Mouse (Mus musculus): ENCODE measurements around the gene Efr3b. TPM values are rescaled to one million over a fixed set of nuclear protein-coding genes. Genes with fewer than 3 reads are reported as not detected.

Gene Efr3b
- polyA plus RNA-seq, 1 experiment from 2014 or later, result 3.4 TPM

GRCm38 (mm10) chr12:4048031-4048430 lies 9.3 kb upstream of the Efr3b start:
- H3K36me3 ChIP-seq (ENCODE audit: control insufficient read depth, insufficient read depth, low read length), result no peaks in the 10 kb centered on the region
- no peak overlapping the region for H3K4me3 ChIP-seq (replicated peaks; ENCODE audit: low read length)
- ATAC-seq (ENCODE audit: insufficient read depth, low FRiP score), result no peak
- H3K27ac ChIP-seq (ENCODE audit: low read length), result no peak overlapping the region
- H3K4me1 ChIP-seq (ENCODE audit: control insufficient read depth, insufficient read depth, low read length), result no peaks in the 10 kb centered on the region
- H3K4me2 ChIP-seq (ENCODE audit: low read depth, low read length), result no peak overlapping the region
- no peak overlapping the region for H3K9ac ChIP-seq (ENCODE audit: low read length)
- no peaks in the 10 kb centered on the region for H3K9me3 ChIP-seq (replicated peaks; ENCODE audit: control insufficient read depth, low read length)
- H3K27me3 ChIP-seq (ENCODE audit: control insufficient read depth, insufficient read depth, low read length), result no peaks in the 10 kb centered on the region
- 49% methylated on average over 6 of the region's 6 CpGs for WGBS

- Histone ChIP-seq H3K4me3 (replicated peaks; ENCODE audit: low read length) (no peak overlapping the region), H3K4me1 (ENCODE audit: control insufficient read depth, insufficient read depth, low read length) (no peaks in the 10 kb centered on the region), H3K36me3 (ENCODE audit: control insufficient read depth, insufficient read depth, low read length) (no peaks in the 10 kb centered on the region), H3K27ac (ENCODE audit: low read length) (no peak overlapping the region), H3K9me3 (replicated peaks; ENCODE audit: control insufficient read depth, low read length) (no peaks in the 10 kb centered on the region), H3K9ac (ENCODE audit: low read length) (no peak overlapping the region), H3K4me2 (ENCODE audit: low read depth, low read length) (no peak overlapping the region), H3K27me3 (ENCODE audit: control insufficient read depth, insufficient read depth, low read length) (no peaks in the 10 kb centered on the region)
- no peak for ATAC-seq (ENCODE audit: insufficient read depth, low FRiP score)
- 39% methylated on average over 1 of the region's 1 CpGs for WGBS
Measured at GRCm38 (mm10) chr12:4045992-4046391, 7.3 kb upstream of the Efr3b start.

- Histone ChIP-seq H3K4me3 (replicated peaks; ENCODE audit: low read length) (no peak overlapping the region), H3K36me3 (ENCODE audit: control insufficient read depth, insufficient read depth, low read length) (no peaks in the 10 kb centered on the region), H3K27me3 (ENCODE audit: control insufficient read depth, insufficient read depth, low read length) (0 out of 2 replicates have a peak, but pooled peaks cover 2% of the 10 kb centered on the region), H3K4me1 (ENCODE audit: control insufficient read depth, insufficient read depth, low read length) (peaks cover 9% of the 10 kb centered on the region), H3K27ac (ENCODE audit: low read length) (no peak overlapping the region), H3K9ac (ENCODE audit: low read length) (no peak overlapping the region), H3K4me2 (ENCODE audit: low read depth, low read length) (no peak overlapping the region), H3K9me3 (replicated peaks; ENCODE audit: control insufficient read depth, low read length) (no peaks in the 10 kb centered on the region)
- 67% methylated on average over 5 of the region's 5 CpGs for WGBS
- no peak for ATAC-seq (ENCODE audit: insufficient read depth, low FRiP score)
Measured at GRCm38 (mm10) chr12:4042411-4042810, 3.7 kb upstream of the Efr3b start.

GRCm38 (mm10) chr12:4039046-4039445 lies 331 bp upstream of the Efr3b start:
- Histone ChIP-seq H3K36me3 (ENCODE audit: control insufficient read depth, insufficient read depth, low read length) (no peaks in the 10 kb centered on the region), H3K9me3 (replicated peaks; ENCODE audit: control insufficient read depth, low read length) (no peaks in the 10 kb centered on the region), H3K4me2 (ENCODE audit: low read depth, low read length) (peak overlapping the region; percentile 98), H3K9ac (ENCODE audit: low read length) (peak overlapping the region; percentile 75; the same call in 1 of the 2 replicates), H3K27ac (ENCODE audit: low read length) (no peak overlapping the region), H3K4me3 (replicated peaks; ENCODE audit: low read length) (peak overlapping the region; percentile 68), H3K4me1 (ENCODE audit: control insufficient read depth, insufficient read depth, low read length) (peaks cover 10% of the 10 kb centered on the region), H3K27me3 (ENCODE audit: control insufficient read depth, insufficient read depth, low read length) (0 out of 2 replicates have a peak, but pooled peaks cover 2% of the 10 kb centered on the region)
- ATAC-seq (ENCODE audit: insufficient read depth, low FRiP score), result peak; percentile 26; the same call in 1 of the 2 replicates
- 3% methylated on average over 13 of the region's 13 CpGs for WGBS

GRCm38 (mm10) chr12:4037511-4037910 lies 1.2 kb downstream of the Efr3b start:
- peaks cover 10% of the 10 kb centered on the region for H3K4me1 ChIP-seq (ENCODE audit: control insufficient read depth, insufficient read depth, low read length)
- H3K4me3 ChIP-seq (replicated peaks; ENCODE audit: low read length), result peak overlapping the region; percentile 68
- WGBS, result 35% methylated on average over 5 of the region's 5 CpGs
- no peak overlapping the region for H3K27ac ChIP-seq (ENCODE audit: low read length)
- H3K36me3 ChIP-seq (ENCODE audit: control insufficient read depth, insufficient read depth, low read length), result no peaks in the 10 kb centered on the region
- 0 out of 2 replicates have a peak, but pooled peaks cover 2% of the 10 kb centered on the region for H3K27me3 ChIP-seq (ENCODE audit: control insufficient read depth, insufficient read depth, low read length)
- no peak overlapping the region for H3K9ac ChIP-seq (ENCODE audit: low read length)
- no peak for ATAC-seq (ENCODE audit: insufficient read depth, low FRiP score)
- H3K9me3 ChIP-seq (replicated peaks; ENCODE audit: control insufficient read depth, low read length), result no peaks in the 10 kb centered on the region
- peak overlapping the region; percentile 98 for H3K4me2 ChIP-seq (ENCODE audit: low read depth, low read length)

GRCm38 (mm10) chr12:4036157-4036556 lies 2.6 kb downstream of the Efr3b start:
- Histone ChIP-seq H3K9ac (ENCODE audit: low read length) (no peak overlapping the region), H3K4me2 (ENCODE audit: low read depth, low read length) (no peak overlapping the region), H3K9me3 (replicated peaks; ENCODE audit: control insufficient read depth, low read length) (no peaks in the 10 kb centered on the region), H3K27me3 (ENCODE audit: control insufficient read depth, insufficient read depth, low read length) (0 out of 2 replicates have a peak, but pooled peaks cover 2% of the 10 kb centered on the region), H3K4me1 (ENCODE audit: control insufficient read depth, insufficient read depth, low read length) (peaks cover 10% of the 10 kb centered on the region), H3K27ac (ENCODE audit: low read length) (no peak overlapping the region), H3K36me3 (ENCODE audit: control insufficient read depth, insufficient read depth, low read length) (no peaks in the 10 kb centered on the region), H3K4me3 (replicated peaks; ENCODE audit: low read length) (no peak overlapping the region)
- ATAC-seq (ENCODE audit: insufficient read depth, low FRiP score), result no peak
- 75% methylated on average over 5 of the region's 5 CpGs for WGBS

GRCm38 (mm10) chr12:4029064-4029463 lies 9.7 kb downstream of the Efr3b start:
- ATAC-seq (ENCODE audit: insufficient read depth, low FRiP score), result no peak
- H3K4me2 ChIP-seq (ENCODE audit: low read depth, low read length), result no peak overlapping the region
- WGBS, result 67% methylated on average over 4 of the region's 4 CpGs

GRCm38 (mm10) chr12:4028516-4028915 lies 10.2 kb downstream of the Efr3b start:
- H3K9me3 ChIP-seq (replicated peaks; ENCODE audit: control insufficient read depth, low read length), result no peaks in the 10 kb centered on the region
- H3K27me3 ChIP-seq (ENCODE audit: control insufficient read depth, insufficient read depth, low read length), result no peaks in the 10 kb centered on the region
- no peak overlapping the region for H3K4me2 ChIP-seq (ENCODE audit: low read depth, low read length)
- no peaks in the 10 kb centered on the region for H3K36me3 ChIP-seq (ENCODE audit: control insufficient read depth, insufficient read depth, low read length)
- no peaks in the 10 kb centered on the region for H3K4me1 ChIP-seq (ENCODE audit: control insufficient read depth, insufficient read depth, low read length)
- H3K4me3 ChIP-seq (replicated peaks; ENCODE audit: low read length), result no peak overlapping the region
- no peak overlapping the region for H3K27ac ChIP-seq (ENCODE audit: low read length)
- 68% methylated on average over 11 of the region's 11 CpGs for WGBS
- no peak overlapping the region for H3K9ac ChIP-seq (ENCODE audit: low read length)
- no peak for ATAC-seq (ENCODE audit: insufficient read depth, low FRiP score)

More at GRCm38 (mm10) chr12:4029064-4029463, 9.7 kb downstream of the Efr3b start:
- Histone ChIP-seq H3K9me3 (replicated peaks; ENCODE audit: control insufficient read depth, low read length) (no peaks in the 10 kb centered on the region), H3K27me3 (ENCODE audit: control insufficient read depth, insufficient read depth, low read length) (no peaks in the 10 kb centered on the region), H3K9ac (ENCODE audit: low read length) (no peak overlapping the region), H3K27ac (ENCODE audit: low read length) (no peak overlapping the region), H3K36me3 (ENCODE audit: control insufficient read depth, insufficient read depth, low read length) (no peaks in the 10 kb centered on the region), H3K4me1 (ENCODE audit: control insufficient read depth, insufficient read depth, low read length) (no peaks in the 10 kb centered on the region), H3K4me3 (replicated peaks; ENCODE audit: low read length) (no peak overlapping the region)

GRCm38 (mm10) chr12:4024356-4024755 lies 14.4 kb downstream of the Efr3b start:
- no peaks in the 10 kb centered on the region for H3K27me3 ChIP-seq (ENCODE audit: control insufficient read depth, insufficient read depth, low read length)
- no peak for ATAC-seq (ENCODE audit: insufficient read depth, low FRiP score)
- no peaks in the 10 kb centered on the region for H3K36me3 ChIP-seq (ENCODE audit: control insufficient read depth, insufficient read depth, low read length)
- 72% methylated on average over 5 of the region's 5 CpGs for WGBS
- no peak overlapping the region for H3K27ac ChIP-seq (ENCODE audit: low read length)
- no peak overlapping the region for H3K9ac ChIP-seq (ENCODE audit: low read length)
- no peak overlapping the region for H3K4me3 ChIP-seq (replicated peaks; ENCODE audit: low read length)
- H3K4me2 ChIP-seq (ENCODE audit: low read depth, low read length), result no peak overlapping the region
- H3K4me1 ChIP-seq (ENCODE audit: control insufficient read depth, insufficient read depth, low read length), result no peaks in the 10 kb centered on the region
- H3K9me3 ChIP-seq (replicated peaks; ENCODE audit: control insufficient read depth, low read length), result no peaks in the 10 kb centered on the region
